Mouse (Mus musculus): ENCODE results near the gene Pak6.

DNA sequence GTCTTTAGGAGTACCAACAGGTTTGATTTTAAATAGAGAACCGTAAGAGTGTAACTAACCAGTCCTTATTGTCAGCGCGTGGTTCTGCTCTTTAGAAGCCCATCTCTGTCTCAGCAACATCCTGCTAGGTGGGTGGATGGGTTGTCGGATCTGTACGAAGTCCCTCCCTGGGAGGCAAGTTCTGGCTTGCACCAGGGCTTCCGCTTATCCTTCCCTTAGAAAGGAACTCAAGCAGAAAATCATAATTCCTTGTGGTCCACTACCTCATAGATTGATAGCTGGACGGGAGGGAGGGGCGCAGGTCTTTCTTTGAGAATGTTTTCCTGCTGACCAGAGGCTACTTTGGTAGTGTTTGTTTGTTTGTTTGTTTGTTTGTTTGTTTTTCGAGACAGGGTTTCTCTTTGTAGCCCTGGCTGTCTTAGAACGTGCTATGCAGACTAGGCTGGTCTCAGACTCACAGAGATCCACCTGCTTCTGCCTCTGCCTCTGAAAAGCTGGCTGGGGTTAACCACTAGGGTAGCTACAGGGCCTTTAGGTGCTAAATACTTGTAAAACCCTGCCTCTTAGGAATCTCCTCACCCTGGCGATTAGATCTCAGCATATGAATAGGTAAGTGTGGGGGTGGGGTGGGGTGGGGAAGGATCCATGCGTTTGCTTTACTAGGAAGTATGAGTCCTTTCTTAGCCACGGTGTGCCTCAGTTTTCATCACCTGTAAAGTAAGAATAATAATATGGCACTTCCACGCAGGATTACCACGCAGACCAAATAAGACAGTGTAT is 10.8 kb downstream of the Pak6 start:
- TF ChIP-seq CTCF (IDR thresholded peaks at IDR 0.05; ENCODE audit: insufficient read depth, low read depth, low read length) (no peak), POLR2A (IDR thresholded peaks at IDR 0.05; ENCODE audit: insufficient read depth, low read depth, low read length) (no peak)
